Comparison of ENCODE assay signal across 21 mouse cellular contexts in genomic region chr7:111098196-111098595, GRCm38 (mm10).
"Had no signal": no experiment of that assay in that cellular context is flagged by ENCODE, and none has a peak within 500 bp of the region (broad histone marks: within the 10 kb centered on the region; RNA-seq: fewer than 3 reads in every experiment).

No protein-coding gene starts in this region.

- H3K4me2 ChIP-seq: hindbrain, embryonic 14.5 days; liver, embryonic 12.5 days; liver, embryonic 15.5 days; lung, embryonic 15.5 days; midbrain, embryonic 12.5 days; midbrain, embryonic 15.5 days; neural tube, embryonic 13.5 days; stomach, embryonic 15.5 days had no signal

- H3K27me3 ChIP-seq: liver, embryonic 12.5 days; liver, embryonic 15.5 days; lung, embryonic 15.5 days; midbrain, embryonic 12.5 days; midbrain, embryonic 15.5 days; neural tube, embryonic 13.5 days; stomach, embryonic 15.5 days had no signal

- H3K9ac ChIP-seq: hindbrain, embryonic 14.5 days; liver, embryonic 12.5 days; liver, embryonic 15.5 days; lung, embryonic 15.5 days; midbrain, embryonic 12.5 days; midbrain, embryonic 15.5 days; neural tube, embryonic 13.5 days; stomach, embryonic 15.5 days had no signal

- H3K4me1 ChIP-seq: liver, embryonic 12.5 days; liver, embryonic 15.5 days; lung, embryonic 15.5 days; midbrain, embryonic 12.5 days; midbrain, embryonic 15.5 days; neural tube, embryonic 13.5 days; stomach, embryonic 15.5 days had no signal

- H3K4me3 ChIP-seq: left cerebral cortex, adult 2 months; liver, embryonic 12.5 days; liver, embryonic 15.5 days; lung, embryonic 15.5 days; midbrain, embryonic 12.5 days; midbrain, embryonic 15.5 days; myocyte; neural tube, embryonic 13.5 days; stomach, embryonic 15.5 days had no signal

- H3K36me3 ChIP-seq: liver, embryonic 12.5 days; liver, embryonic 15.5 days; lung, embryonic 15.5 days; midbrain, embryonic 12.5 days; midbrain, embryonic 15.5 days; neural tube, embryonic 13.5 days; stomach, embryonic 15.5 days had no signal

- H3K27ac ChIP-seq: hindbrain, embryonic 14.5 days; hindbrain, postnatal 0 days; kidney, postnatal 0 days; left cerebral cortex, adult 2 months; liver, embryonic 12.5 days; liver, embryonic 15.5 days; lung, embryonic 15.5 days; midbrain, embryonic 12.5 days; midbrain, embryonic 15.5 days; neural tube, embryonic 13.5 days; stomach, embryonic 15.5 days had no signal

- ATAC-seq: hindbrain, postnatal 0 days; inflammation-experienced regulatory T-cells, adult 6 months; liver, embryonic 12.5 days; midbrain, embryonic 15.5 days had no signal

- DNase-seq: layer of hippocampus, postnatal 36 days; lung, adult 18-20 months; lung, postnatal 10 days; lung, postnatal 4 days; right cerebral cortex, adult 18-20 months; right cerebral cortex, postnatal 14 days; right cerebral cortex, postnatal 4 days; thymus, postnatal 36 days had no signal

- H3K9me3 ChIP-seq: liver, embryonic 12.5 days; liver, embryonic 15.5 days; lung, embryonic 15.5 days; midbrain, embryonic 12.5 days; midbrain, embryonic 15.5 days; neural tube, embryonic 13.5 days; stomach, embryonic 15.5 days had no signal
